Mouse (Mus musculus) layer of hippocampus, adult 8-10 months (tissue): ENCODE data around the gene Xylt2. TPM values are rescaled to one million over a fixed set of nuclear protein-coding genes. Genes with fewer than 3 reads are reported as not detected.
"Not testable (repeated sequence)": the region's sequence is repeated elsewhere in the genome, so short reads cannot be mapped to it uniquely, and the experiment has no call there.

ENCODE experiments used
- DNase-seq, 2 experiments: peaks; one replicate each; pipeline ENCODE4 v3.0.0; 2022; ENCODE audit warnings: low spot score in 2 of 2
- total RNA-seq, 4 experiments: library from RNA; stranded (reverse); gene quantifications; 2 replicates each; pipeline ENCODE4 v1.2.4; 2022

Gene Xylt2
- total RNA-seq, result 10 to 100 TPM; 23.5 to 28.4 (median 25.3) TPM

DNA sequence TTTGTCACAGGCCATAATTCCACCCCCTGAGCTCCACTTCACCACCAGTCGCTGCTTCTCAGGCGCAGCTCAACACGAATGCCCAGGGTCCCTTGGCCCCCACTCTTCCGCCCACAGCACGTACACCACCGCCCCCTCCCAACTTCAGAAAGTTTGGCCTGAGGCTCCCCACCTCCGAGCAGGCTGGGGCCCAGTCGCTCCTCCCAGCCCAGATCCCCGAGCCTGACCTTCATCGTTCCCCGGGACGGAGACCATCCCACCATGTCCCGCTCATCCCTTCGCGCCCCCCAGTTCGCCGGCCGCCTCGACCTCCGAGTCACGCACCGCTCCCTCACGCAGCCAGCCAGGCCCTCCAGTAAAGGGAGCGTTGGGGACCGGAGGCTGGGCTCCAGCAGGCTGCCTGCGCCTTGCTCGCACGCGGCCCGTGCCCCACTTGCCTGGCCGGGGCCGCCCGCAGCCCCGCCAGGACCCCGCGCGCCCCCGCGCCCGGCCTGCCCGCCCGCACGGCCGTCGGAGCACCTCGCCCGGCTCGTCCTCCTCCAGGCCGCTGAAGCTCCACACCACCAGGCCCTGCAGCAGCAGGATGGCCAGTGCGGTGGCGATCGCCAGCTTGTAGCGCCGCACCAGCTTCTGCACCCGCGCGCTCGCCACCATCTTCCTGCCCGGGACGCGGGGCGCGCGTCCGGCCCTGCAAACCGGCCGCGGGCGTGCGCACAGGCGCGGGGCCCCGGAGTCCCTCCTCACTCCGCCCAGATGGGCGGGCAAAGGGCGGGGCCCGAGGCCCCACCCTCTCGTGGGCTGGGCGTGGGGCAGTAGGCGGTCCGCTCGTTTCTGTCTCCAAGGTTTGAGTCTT is at the start of gene Xylt2:
Gene Xylt2, minus strand, starts transcription at position 762 of the 853 bp plus-strand sequence.
- DNase-seq, result peak; percentile 70 to 83

DNA sequence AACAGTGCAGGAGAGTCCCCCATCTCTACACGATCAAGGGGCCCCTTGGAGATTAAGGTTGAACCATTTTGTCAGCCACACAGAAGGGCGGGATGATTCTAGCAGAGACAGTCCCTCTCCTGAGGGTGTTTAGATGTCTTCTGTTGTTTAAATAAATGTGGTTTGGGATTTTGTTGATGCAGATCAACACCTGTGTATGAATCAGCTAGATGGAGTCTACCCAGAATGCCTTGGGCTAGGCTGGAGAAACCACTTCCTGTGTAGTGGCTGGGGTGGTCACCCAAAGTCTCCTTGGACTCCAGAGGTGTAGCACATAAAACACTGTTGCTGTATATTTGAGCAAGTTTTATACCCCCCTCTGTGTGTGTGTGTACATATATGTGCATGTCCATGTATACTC is 41.9 kb upstream of the Xylt2 start:
- no peak for DNase-seq

DNA sequence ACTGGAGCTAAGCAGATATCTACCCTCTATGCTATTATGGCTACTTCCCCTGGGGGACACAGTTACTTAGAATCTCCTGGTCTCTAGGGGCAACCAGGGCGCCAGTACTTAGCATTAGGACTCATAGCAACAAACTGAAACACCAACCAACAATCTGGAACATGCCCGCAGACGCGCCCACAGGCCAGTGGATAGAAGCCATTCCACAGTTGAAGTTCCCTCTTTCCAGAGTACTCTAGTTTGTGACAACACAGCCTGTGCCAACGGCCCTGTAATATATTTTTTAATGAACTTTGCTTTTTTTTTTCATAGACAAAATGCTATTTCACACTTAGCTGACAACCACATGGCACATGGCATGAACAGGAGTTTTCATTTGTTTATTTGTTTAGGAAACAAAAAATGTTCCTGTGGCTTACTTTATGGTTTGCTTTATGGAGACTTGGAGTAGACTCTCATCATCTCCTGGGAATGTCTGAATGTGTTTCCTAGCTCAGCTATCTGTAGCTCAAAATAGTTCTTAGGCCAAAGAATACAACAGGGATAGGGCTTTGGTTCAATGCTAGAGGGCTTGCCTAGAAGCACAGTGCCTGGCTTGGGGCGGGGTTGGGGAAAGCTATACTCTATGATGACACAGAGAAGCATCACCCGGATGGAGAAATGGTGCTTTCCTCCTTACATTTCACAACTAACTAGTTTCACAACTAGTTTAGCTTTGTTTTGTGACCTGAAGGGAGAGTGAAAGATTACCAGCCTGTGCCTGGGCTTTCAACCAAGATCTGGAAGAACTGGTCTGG is 41.0 kb upstream of the Xylt2 start:
- DNase-seq, result no peak

DNA sequence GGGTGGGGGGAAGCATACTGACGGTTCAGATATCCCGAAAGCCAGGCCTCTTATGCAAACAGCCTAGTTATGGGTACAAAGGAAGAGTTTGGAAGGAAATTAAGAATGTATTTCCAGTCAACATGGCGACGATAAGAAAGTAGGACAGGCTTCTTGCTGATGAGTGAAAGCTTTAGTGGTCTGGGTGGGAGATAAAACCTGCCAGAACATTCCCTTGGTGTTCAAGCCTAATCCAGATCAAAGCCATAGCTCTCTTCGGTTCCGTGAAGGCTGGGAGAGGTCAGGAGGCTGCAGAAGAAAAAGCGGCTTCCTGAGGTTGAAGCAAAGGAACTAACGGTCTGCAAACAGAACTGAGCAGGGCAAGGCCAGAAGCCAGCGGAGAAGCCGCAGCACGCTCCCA is 39.9 kb upstream of the Xylt2 start:
- no peak for DNase-seq

DNA sequence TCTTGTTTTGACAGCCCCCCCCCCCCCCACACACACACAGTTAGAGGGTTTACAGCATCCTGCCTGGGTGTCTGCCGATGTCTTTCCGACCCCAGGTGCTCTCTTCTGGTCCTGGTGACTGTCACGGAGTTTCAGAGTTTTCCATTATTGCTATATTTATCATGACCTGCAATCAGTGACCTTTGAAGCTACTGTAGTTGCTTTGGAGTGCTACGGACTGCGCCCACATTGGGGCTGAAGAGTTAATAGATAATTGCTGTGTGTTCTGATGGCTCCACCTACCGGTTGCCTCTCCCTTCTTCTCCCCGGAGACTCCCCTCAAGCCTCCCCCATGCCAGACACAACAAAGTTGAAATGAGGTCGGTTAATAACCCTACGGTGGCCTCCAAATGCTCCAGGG is 39.4 kb upstream of the Xylt2 start:
- peak in 1 of 2 experiments; percentile 27 for DNase-seq

- no peak for DNase-seq
Measured at GRCm38 (mm10) chr11:94715622-94716021, 38.3 kb upstream of the Xylt2 start.

GRCm38 (mm10) chr11:94713246-94713860 is 36.0 kb upstream of the Xylt2 start:
- DNase-seq, result no peak

GRCm38 (mm10) chr11:94704472-94704871 is 27.2 kb upstream of the Xylt2 start, which contains the start of gene Gm11541:
Gene Gm11541, minus strand, starts transcription at chr11:94704499.
- no peak for DNase-seq

- DNase-seq, result no peak
Measured at GRCm38 (mm10) chr11:94704020-94704419, 26.7 kb upstream of the Xylt2 start.

DNA sequence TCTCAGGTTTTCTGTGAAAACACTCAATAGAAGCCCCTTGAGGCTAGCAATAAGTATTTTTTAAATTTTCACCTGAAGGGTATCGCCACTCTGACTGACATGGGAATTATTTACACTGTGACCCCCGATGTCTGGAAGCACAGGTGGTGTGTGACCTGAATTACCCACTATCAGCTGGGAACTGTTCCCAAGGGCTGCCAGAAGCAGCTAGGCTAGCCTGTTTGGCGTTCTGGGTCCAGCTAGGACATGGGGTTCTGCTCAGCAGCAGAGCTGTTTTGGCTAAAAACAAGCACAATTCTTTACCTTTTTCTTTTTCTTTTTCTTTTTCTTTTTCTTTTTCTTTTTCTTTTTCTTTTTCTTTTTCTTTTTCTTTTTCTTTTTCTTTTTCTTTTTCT is 24.9 kb upstream of the Xylt2 start:
- no peak for DNase-seq

GRCm38 (mm10) chr11:94701401-94702215 is 24.3 kb upstream of the Xylt2 start:
- no peak for DNase-seq

DNA sequence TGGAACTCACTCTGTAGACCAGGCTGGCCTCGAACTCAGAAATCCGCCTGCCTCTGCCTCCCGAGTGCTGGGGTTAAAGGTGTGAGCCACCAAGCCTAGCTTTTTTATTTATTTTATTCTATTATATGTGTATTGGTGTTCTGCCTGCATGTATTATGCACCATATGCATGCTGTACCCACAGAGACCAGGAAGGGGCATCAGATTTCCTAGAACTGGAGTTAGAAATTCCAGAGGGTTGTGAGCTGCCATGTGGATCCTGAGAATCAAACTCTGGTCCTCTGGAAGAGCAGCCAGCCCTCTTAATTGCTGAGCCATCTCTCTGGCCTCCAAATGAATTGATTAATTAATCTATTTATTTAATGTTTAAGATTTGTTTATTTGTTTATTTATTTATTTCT is 22.1 kb upstream of the Xylt2 start:
- no peak for DNase-seq

GRCm38 (mm10) chr11:94697703-94698464 is 20.6 kb upstream of the Xylt2 start:
- no peak for DNase-seq

DNA sequence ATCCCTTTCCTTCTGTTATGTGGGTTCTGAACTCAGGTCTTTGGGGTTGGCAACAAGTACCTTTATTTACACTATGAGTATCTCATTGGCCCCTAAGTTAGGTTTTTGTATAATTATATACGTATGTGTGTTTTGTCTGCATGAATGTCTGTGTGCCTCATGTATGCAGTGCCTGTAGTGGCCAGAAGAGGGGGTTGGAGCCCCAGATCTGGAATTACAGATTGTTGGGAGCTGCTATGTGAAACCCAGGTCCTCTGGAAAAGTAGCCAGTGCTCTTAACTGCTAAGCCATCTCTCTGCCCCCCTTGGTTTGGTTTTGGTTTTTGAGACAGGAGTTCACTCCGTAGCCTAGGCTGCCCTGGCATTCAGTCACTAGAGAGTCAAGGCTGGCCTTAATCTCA is 19.8 kb upstream of the Xylt2 start:
- no peak for DNase-seq

- no peak for DNase-seq
Measured at GRCm38 (mm10) chr11:94695508-94695907, 18.2 kb upstream of the Xylt2 start.

DNA sequence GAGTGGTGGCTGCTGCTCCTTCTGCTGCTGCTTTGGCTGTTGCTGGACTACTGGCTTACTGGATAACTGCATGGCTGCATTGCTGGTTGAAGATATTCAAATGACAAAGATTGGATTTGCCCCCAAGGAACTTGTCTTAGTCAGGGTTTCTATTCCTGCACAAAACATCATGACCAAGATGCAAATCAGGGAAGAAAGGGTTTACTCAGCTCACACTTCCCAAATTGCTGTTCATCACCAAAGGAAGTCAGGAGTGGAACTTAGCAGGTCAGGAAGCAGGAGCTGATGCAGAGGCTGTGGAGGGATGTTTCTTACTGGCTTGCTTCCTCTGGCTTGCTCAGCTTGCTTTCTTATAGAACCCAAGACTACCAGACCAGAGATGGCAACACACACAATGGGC is 15.2 kb upstream of the Xylt2 start:
- DNase-seq, result not testable (repeated sequence)

DNA sequence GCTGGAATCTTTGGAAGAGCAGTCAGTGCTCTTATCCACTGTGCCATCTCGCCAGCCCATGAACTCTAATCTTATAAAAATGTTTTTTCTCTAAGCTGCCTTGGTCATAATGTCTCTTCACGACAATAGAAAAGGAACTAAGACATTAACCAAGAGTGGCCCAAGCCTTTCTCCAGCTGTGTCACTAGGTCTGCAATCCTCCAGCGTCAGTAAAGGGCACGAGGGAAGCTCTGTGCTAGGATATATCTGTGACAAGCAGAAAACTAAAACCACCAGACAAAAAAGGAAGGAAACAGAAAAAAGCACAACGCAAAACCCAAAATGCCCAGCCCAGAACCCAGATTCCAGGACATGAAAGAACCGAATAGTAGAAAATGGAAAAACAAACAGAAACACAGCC is 9.9 kb upstream of the Xylt2 start:
- no peak for DNase-seq

DNA sequence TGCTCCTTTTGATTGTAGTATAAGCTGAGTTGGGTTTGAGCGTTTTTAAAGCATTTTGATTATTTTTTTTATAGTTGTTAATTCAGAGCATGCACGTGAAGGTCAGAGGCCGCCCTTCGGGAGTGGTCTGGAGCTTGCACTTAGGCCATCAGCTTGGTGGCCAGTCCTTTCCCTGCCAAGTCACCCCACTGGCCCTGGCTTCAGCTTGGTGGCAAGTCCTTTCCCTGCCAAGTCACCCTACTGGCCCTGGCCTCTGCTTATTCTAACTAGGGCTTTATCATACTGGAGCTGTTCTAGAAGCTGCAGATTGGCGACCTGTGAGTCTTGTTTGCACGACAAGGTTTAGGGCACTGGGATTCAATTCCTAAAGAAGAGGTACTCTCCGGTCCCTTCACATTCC is 5.1 kb upstream of the Xylt2 start:
- DNase-seq, result no peak

GRCm38 (mm10) chr11:94681640-94682039 is 4.3 kb upstream of the Xylt2 start:
- no peak for DNase-seq

DNA sequence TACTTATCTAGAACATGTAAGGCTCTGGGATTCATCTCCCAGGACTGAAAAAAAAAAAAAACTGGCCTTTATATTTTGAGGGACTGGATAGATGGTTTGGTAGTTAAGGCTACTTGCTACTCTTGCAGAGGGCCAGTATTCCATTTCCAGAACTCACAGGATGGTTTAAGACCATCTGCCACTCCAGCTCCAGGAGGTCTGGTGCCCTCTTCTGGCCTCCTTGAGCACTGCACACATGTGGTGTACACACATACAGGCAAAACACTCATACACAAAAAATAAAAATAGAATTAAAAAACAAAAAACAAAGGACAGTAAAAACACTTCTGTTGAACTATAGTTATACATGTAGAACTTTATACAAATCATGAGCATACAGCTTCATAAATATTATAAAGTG is 3.3 kb upstream of the Xylt2 start:
- DNase-seq, result no peak
